Mouse (Mus musculus): ENCODE results near the gene Mpped1.
A peak's percentile ranks its signal among the peaks of the same experiment; 100 is the strongest.

Gene Mpped1

DNA sequence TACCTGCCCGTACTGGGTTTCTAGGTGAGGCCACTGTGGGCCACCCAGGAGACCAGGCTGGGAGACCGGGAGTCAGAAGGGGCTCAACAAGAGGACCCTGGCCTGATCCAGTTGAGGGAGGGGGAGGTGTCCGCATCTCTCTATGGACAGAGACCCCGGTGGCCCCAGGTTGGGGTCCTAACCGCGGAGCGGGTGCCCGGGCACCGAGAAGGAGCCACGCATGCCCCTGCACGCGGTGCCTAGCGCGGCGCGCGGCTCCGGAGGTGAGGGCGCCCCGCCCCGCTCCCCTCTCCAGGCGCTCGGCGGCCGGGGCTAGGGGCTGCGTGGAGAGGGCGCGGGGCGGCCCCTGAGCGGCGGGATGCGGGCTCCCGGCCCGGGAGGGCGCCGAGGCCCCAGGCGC is at the start of gene Mpped1:
Gene Mpped1 (plus strand): TSS at position 81 of the 400 bp plus-strand sequence.
- no peak for DNase-seq (ENCODE audit: low spot score in 2 of 2)

DNA sequence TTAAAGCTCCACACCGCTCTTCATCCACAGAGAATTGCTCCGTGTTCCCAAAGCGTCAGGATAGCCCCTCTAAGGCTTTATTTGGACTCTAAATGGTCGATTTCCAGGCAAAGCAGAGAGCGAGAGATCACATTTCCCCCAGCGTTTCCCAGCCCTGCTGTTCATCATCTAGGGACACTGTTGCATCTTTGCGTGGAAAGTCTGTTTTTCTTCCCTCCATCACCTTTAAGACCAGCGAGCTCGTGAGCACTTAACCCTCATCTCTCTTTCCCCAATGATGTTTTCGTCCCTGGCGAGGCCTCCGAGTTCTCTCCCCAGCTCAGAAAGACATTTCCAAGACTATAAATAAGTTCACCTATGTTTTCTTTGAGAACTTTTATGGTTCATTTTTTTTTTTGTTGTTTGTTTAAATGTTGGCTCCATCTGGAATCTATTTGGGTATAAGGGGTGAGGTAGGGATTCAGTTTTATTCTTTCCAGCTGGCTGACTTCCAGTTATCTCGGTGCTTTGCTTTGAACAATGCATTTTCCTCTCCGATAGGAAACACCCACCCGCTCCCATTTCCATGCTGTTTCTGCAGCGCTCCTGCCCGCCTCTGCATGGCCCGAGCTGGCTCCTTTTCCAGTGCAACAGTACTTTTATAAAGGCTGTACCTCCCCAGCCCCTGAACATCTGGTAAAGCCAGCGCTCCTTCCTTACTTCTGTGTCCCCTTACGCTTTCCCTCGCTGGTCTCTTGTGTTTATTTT is 38.4 kb upstream of the Mpped1 start:
- DNase-seq (ENCODE audit: low spot score in 2 of 2): no peak

DNA sequence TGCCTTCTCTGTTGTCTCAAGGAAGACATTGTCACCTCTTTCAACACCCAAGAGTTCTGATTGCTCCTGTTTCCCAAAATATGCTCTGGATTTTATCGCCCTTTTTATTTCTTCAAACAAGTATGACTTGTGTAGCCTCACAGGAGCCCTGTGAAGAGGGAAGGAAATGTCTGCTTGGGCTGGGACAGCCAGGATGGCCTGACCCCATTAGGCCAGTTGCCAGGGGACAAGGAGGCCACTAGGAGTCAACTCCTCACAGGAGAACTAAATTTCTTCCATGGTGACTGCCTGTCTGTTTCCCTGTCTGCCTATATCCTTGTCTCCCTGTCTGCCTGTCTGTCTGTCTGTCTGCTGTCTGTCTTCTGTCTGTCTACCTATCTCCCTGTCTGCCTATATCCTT is 37.2 kb upstream of the Mpped1 start:
- DNase-seq (ENCODE audit: low spot score in 2 of 2): no peak

DNA sequence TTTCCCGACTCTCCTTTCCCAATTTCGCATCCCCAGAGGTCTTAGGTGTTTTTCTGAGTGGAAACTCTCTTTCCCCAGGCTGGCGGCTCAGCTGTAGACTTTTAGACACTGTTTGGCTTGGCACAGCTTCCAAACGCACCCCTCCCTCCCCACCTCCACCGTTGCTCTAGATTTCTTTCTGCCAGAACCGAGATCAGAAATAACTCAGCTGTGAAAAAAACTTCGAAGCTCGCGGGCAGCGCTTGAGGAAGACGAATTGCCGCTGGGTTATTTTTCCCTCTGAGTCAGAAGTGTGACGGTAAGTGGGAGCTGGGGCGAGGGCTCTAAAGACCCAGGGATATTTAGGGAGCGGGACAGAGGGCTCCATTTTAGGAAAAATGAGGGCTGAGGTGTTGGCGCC is 33.0 kb upstream of the Mpped1 start:
- DNase-seq (ENCODE audit: low spot score in 2 of 2): no peak

DNA sequence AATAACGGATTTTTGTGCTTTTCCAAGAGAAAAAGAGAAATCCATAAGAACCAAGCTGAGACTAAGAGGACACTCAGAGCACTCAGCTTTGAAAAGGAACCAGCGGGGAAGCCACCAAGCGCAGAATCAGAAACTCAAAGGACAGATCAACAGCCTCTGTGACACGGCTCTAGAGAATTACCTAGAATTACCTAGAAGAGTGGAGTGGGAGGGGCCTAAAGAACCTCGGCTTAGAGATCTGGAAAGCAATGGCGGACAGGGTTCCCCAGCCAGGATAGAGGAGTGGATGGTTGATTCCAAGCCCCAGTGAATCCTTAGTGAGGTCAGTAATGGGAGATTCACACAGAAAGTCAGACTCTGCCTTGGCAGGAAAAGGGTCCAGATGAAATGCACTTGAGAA is 30.3 kb upstream of the Mpped1 start:
- DNase-seq (ENCODE audit: low spot score in 2 of 2): no peak

DNA sequence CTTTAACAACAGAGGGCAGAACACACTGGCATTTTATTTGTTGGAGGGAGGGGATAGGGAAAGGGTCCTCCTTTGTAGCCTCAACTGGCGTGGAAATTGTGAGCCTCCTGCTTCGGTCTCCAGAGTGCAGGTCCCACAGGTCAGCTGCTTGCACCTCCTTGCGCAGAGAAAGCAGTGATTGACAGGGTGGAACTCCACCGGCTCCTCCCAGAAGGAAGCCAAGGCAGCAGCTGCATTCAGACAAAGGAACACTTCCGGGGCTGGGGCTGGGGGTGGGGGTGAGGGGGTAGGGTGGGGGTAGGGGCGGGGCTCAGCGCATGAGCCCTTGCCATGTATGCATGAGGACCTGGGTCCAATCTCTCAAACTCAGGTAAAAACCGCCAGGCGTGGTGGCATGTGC is 29.8 kb upstream of the Mpped1 start:
- DNase-seq (ENCODE audit: low spot score in 2 of 2): no peak

DNA sequence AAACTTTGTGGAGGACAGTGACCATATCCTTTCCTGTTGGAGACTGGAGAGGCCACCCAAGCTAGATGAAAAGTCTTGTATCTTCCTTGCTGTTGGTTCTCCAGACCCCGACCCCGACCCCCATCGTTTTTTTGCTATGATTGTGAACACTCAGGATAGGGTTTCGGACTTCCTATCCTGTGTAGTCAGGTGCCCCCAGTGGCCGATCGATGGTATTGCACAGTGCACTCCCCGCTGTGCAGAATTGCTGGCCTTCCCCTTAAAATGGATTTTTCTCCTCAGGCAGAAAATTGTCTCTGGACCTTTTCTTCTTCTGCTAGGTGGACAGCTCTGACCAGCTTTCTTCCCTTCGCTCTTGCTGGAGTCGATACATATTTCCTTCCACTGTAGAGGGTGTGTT is 22.5 kb upstream of the Mpped1 start:
- DNase-seq (ENCODE audit: low spot score in 2 of 2): no peak

DNA sequence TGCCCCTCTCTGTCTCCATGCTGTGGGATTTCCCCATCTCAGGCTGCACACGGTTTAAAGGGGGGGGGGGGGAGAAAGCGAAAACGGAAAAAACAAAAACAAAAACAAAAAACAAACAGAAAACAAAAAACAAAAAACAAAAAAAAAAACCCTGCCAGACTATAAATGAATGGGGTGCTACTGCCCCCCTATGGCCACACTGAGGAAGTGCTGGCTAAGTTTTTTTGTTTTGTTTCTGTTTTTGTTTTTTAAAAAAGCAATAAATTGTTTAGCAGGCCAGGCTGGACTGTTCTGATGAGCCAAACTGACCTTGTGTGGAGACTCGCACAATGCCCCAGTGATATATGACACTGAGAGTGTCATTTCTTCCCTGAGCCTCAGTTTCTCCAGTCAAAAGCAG is 20.3 kb upstream of the Mpped1 start:
- no peak for DNase-seq (ENCODE audit: low spot score in 2 of 2)

DNA sequence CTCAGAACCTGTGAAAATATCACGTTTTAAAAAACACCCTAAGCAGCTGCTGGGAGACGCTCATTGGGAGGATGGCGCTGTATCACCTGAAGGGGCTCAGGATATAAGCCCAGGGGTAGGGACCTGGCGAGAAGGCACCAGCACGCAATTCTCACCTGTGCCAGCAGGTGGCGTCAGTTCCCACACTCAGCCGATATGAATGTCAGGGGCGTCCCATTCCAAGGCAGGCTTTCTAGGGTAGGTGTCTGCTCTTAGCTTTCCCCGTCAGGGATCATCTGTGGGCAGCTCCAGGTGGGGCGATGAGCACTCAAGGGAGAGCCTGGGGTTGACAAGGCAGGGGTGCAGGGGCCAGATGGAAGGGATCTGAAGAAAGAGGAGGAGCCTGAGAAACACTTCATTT is 18.6 kb upstream of the Mpped1 start:
- DNase-seq (ENCODE audit: low spot score in 2 of 2): peak in 1 of 2 experiments; percentile 33

DNA sequence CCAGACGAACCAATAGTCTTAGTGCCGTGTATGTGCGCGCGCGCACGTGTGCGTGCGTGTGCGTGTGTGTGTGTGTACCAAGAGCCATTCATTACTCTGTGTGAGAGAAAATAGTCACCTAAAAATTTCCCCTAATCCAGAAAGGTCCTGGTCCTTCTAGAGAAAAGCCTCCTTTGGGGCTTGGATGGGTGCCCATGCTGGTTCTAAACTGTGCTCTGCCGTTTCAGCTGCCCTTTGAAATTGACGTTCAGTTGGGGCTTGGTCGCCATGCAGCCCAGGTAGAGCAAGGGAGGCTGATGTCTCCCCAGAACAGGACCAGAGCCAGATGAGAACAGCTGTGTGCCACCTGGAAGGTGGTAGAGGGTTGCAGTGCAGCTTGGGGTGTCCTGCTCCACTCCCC is 17.8 kb upstream of the Mpped1 start:
- no peak for DNase-seq (ENCODE audit: low spot score in 2 of 2)

DNA sequence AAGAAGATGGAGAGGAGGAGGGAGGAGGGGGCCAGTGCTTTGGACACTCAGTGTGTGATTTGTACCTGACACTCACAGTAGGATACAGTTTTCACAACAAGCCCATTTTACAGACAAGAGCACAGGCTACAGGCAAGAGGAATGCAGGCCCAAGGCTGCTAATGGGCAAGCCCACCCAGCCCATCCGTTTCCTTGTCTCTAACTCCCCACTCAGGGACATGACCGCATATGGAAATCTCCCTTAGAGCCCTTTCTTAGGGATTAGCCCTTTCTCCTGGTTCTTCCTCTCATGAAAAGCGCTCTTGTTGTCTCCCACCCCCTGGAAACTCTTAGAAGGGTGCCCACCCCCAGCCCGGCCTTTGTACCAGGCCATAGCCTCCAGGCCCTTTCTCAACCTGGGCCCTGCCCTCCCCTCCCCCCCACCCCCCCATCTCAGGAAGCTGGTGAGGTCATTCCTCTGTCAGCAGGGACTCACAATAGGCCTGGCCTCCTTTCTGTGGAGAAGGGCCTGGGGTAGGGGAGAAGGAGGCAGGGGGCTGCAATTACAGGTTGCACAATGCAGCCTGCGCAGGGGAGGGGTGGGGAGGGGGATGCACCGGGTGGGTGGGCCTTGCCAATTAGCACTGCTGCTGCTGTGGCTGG is 13.8 kb upstream of the Mpped1 start:
- DNase-seq (ENCODE audit: low spot score in 2 of 2): no peak

DNA sequence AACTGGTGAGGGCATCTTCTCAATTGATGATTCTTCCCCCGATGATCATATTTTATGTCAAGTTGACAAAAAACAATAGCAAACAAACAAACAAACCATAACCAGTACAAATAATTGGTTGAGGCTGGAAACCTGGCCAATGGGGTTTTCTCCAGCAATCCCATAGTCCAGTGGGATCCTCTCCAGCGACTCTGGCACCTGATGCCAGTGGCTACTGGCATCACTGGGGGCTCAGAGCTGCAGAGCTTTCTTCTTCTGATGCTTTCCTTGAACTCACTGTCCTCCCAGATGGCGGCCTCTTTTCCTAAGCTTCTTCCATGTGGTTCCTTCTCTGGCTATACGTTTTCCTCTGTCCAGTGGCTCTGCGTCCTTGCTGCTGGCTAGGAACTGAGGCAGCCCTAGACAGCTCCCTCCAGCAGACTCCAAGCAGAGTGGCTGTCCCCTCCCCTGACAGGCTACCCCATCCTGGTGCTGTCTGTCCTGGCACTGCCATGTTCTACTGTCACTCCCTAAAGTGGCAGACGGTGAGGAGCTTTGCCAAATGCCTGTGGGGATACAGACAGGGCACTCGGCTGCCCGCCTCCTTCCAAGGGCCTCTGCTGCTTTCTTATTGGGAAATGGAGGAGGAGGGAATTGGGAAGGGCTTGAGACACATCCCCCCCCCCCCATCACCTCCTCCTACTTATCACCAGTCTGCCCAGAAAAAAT is 7.8 kb upstream of the Mpped1 start:
- no peak for DNase-seq (ENCODE audit: low spot score in 2 of 2)

DNA sequence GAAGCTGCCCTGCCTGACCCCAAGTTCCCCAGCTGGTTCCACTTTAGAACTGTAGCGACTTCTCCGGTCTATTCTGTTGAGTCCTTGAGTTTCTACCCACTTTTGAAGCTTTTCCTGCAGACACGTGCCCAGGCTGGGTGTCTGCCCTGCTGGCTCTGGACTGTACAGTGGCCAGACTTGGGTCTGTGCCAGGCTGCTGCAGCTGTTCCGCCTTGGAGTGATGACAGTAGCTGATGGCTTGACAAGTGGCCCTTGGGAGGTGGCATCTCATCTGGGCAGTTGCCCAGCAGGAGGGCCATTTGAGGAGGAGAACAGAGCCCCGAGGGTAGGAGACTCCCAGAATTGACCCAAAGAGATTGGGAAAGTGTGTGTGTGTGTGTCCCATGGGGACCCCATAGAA is 6.8 kb upstream of the Mpped1 start:
- DNase-seq (ENCODE audit: low spot score in 2 of 2): no peak

DNA sequence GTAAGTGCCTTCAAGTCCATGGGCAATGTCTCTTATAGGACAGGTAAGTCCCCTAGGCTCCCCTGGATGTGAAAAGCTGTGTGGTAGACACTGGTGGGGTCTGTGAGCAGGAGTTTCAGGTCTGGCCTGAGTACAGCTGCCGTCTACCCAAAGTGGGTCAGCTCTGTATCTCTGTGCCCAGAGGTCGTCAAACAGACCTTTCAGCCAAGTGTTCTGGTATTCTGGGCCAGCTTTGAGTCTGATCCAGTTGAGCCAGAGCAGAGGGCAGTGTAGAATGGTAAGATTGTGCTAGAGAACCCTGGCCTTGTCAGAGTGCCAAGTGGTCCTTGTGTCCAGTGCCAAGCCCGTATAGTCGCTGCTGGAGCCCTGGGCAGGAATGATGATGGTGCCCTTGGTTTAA is 6.3 kb upstream of the Mpped1 start:
- DNase-seq (ENCODE audit: low spot score in 2 of 2): no peak

DNA sequence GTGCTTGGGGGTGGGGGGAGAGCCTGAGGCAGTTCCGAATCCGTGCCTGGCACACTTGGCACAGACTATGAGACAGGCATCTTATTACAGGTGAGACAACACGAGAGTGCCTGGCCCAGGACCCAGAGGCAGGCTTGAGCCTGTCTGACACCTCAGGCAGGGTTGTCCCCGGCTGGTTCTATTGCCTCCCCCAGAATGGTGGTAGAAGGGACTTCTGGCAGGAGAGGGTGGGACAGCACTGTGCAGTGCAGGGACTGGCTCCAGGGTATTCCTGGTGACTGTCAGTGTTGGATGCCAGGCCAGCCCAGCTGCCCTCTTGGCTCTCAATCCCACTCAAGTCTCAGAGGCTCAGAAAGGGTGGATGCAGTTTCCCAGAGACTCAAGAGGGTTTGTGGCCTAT is 4.3 kb upstream of the Mpped1 start:
- DNase-seq (ENCODE audit: low spot score in 2 of 2): no peak

DNA sequence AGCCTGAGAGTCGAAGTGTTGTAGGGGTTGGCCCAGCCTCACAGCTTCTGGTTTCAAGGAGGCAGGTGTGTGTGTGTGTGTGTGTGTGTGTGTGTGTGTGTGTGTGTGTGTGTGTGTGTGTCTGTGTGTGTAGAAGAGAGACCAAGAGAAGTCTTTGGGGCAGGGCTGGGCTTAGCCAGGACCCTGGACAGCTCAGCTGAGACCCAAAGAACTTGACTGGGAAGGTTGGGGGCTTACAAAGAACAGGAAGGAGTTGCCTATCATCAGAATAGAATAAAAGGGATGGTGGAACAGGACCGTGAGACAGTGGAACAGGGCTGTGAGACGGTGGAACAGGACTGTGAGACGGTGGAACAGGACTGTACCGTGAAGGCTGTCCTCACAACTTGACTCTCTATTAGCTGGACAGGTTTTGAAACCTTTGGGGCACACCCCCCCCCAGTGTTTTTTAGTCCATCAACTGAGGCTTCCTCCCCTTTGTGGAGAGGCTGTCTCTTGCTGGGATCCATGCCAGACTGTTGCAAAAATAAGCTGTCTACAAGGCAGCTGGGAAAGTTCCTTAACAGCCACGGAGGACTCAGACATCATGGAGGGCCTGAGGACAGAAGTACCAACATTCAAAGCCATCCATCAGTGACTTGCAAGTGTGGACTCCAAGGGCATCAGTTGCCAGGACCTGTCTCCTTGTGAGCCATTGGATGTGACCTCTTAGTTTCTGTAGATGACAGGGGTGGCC is 2.8 kb upstream of the Mpped1 start:
- DNase-seq (ENCODE audit: low spot score in 2 of 2): no peak

DNA sequence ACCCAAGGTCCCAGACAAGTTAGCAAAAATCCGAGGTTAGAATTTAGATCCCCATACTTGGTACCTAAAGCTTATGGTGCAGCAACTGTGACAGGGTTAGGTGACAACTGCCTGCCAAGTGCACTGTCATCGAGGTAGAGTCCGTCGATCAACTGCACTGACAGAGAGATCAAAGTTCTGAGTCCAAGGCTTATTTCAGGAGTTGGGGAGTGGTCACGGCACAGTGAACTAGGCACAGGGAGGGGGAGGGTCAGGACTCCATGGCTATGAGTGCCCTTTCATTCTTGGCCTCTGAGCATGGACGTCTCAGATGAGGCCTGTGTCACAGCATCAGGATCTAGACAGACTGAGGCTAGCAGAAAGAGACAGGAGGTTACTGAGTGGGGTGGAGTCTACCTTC is 1.8 kb upstream of the Mpped1 start:
- no peak for DNase-seq (ENCODE audit: low spot score in 2 of 2)

DNA sequence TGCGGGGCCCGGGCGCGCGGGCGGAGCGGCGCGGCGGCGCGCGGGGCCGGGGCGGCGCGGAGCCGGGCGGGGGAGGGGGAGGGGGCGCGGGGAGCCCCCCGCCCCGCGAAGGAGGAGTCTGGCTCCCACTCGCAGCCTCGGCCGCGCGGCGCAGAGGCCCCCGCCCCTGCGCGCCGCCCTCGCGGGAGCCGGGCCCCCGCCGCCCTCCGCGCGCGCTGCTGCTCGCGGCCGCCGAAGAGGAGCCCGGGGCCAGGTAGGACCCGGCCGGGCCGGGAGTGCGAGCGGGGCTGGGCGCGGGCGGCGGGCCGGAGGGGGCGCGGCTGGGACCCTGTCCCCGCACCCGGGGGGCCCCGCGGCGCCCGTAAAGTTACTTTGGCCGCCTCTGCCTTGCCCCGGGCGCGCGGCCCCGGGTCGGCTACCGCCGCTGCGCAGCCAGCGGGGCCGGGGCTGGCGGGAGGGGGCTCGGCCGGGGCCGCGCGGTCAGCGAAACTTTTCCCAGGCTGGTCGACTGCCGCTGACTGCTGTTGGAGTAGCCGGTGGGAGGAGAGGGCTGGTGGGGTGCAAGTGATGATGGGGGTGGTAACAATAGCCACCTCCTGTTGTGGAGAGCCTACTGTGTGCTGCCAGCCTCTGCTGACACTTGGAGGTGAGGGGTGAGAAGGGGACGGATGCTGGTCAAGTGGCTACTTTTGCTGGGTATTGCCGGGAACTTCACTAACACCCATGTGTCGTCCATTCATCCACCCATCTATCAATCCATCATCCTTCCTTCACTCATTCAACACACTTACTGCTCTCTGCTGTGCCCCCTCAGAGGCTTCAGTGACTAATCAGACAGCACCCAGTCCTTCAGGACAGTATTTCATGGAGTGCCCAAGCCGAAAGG is 831 bp downstream of the Mpped1 start:
- no peak for DNase-seq (ENCODE audit: low spot score in 2 of 2)

DNA sequence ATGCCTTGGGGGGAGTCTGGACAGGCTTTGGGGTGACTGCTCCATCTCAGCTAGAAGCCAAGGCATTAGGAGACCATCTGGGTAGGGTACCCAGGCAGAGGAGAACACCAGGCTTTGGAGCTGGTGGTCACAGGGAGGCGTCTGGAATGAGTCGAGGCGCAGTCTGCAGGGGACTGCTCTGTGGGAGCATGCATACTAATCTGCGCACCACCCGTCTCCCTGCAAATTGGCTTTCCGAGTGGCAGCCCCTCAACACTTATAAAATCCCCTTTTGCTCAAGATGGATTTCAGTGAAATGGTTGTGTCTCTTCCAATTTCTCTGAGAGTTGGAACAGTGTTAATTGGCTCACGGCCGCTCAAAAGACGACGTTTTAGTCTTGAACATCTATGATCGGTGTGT is 2.0 kb downstream of the Mpped1 start:
- DNase-seq (ENCODE audit: low spot score in 2 of 2): no peak

DNA sequence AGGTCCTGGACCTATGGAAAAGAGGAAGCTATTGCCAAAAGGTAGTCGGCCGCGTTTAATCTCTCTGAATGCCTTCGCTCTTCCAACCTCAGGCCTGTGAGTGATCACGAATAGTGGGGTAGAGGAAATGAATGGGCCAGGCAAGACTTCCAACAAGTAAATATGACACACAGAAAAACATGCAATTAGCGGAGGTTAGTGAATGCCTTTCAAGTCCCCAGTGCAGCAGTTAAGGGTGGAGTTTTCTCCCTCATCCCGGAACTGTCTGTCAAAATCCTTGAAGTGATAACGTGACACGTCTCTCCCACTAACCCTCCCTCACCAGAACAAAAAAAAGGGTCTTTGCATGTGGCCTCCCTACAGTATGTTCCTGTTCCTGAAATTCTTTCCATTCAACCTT is 3.0 kb downstream of the Mpped1 start:
- no peak for DNase-seq (ENCODE audit: low spot score in 2 of 2)

DNA sequence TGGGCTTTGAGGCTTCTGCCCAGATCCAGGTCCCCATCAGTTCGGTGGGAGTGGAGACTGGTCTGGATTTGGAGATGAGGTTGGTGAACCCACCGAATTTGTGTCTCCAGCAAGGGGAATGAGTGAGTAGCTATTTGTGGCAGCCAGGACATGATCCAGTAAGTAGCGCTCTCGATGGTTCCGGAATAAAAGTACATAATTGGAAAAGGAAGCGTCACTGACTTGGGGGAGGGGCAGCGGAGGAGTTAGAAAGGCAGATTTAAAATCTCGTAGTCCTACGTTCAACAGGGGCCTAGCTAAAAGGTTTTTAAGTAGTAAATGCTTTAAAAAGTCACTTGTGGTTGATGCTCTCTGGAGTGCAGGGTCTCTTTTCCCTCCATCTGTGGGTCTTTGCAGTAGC is 5.5 kb downstream of the Mpped1 start:
- no peak for DNase-seq (ENCODE audit: low spot score in 2 of 2)
